Mouse (Mus musculus) C2C12 (cell line): ENCODE results near the gene Dip2c. TPM values are rescaled to one million over a fixed set of nuclear protein-coding genes. Genes with fewer than 3 reads are reported as not detected.

ENCODE experiments used
- H3K27me3 ChIP-seq: one replicate; pipeline ENCODE4 v1.6.1; 2011; ENCODE audit not compliant: control insufficient read depth, insufficient read depth, insufficient read length
- H3K36me3 ChIP-seq: one replicate; pipeline ENCODE4 v1.6.1; 2011; ENCODE audit not compliant: control insufficient read depth, insufficient read depth
- H3K4me3 ChIP-seq: one replicate; pipeline ENCODE4 v1.5.1; 2011; ENCODE audit warnings: mild to moderate bottlenecking, control low read depth; ENCODE audit not compliant: poor library complexity, insufficient read depth, severe bottlenecking
- H3K79me2 ChIP-seq: one replicate; pipeline ENCODE4 v1.6.1; 2011; ENCODE audit not compliant: control insufficient read depth, insufficient read depth
- H3K79me3 ChIP-seq: one replicate; pipeline ENCODE4 v1.6.1; 2011; ENCODE audit warnings: low read depth, control low read depth
- H3ac ChIP-seq: one replicate; pipeline ENCODE3; 2011; ENCODE audit warnings: low read depth; ENCODE audit not compliant: control insufficient read depth, insufficient read length
- CEBPB ChIP-seq: IDR thresholded peaks from one replicate; pipeline ENCODE4 v1.6.1; 2011; ENCODE audit warnings: low read depth, mild to moderate bottlenecking, control low read depth, moderate library complexity
- CTCF ChIP-seq: IDR thresholded peaks from one replicate; pipeline ENCODE4 v1.5.1; 2011; ENCODE audit not compliant: control insufficient read depth, insufficient read depth, insufficient read length
- FOSL1 ChIP-seq: IDR thresholded peaks from one replicate; pipeline ENCODE4 v1.8.0; 2011; ENCODE audit warnings: mild to moderate bottlenecking, low read length; ENCODE audit not compliant: poor library complexity, insufficient read depth, severe bottlenecking
- MAX ChIP-seq: IDR thresholded peaks from one replicate; pipeline ENCODE4 v1.6.1; 2011; ENCODE audit warnings: mild to moderate bottlenecking, control low read depth
- MYOD1 ChIP-seq: IDR thresholded peaks from one replicate; pipeline ENCODE4 v1.6.1; 2011; ENCODE audit warnings: low read depth; ENCODE audit not compliant: control insufficient read depth, insufficient read length
- MYOG ChIP-seq: IDR thresholded peaks from one replicate; pipeline ENCODE4 v1.6.1; 2011; ENCODE audit not compliant: control insufficient read depth, insufficient read length; ENCODE audit errors: extremely low read depth
- USF1 ChIP-seq: IDR thresholded peaks from one replicate; pipeline ENCODE4 v1.6.1; 2011; ENCODE audit warnings: low read depth, mild to moderate bottlenecking, control low read depth, moderate library complexity
- polyA plus RNA-seq: library from polyadenylated mRNA; unstranded; fragments of >200 nt; fragmentation: generic; extraction: Trizol; gene quantifications from one replicate; pipeline ENCODE4 v1.2.1, GENCODE M21; 2012; ENCODE audit warnings: missing spikeins

Gene Dip2c
- polyA plus RNA-seq, 1 experiment = 4.8 TPM

GRCm38 (mm10) chr13:9312916-9313315, 36.6 kb downstream of the Dip2c start:
- TF ChIP-seq CEBPB (no peak), MAX (no peak), CTCF (no peak), MYOG (no peak), MYOD1 (no peak), FOSL1 (no peak), USF1 (no peak)
- Histone ChIP-seq H3ac (no peak overlapping the region), H3K36me3 (no peaks in the 10 kb centered on the region), H3K4me3 (no peak overlapping the region), H3K79me3 (peaks cover 1% of the 10 kb centered on the region), H3K79me2 (no peaks in the 10 kb centered on the region), H3K27me3 (no peaks in the 10 kb centered on the region)

- no peak overlapping the region for H3ac ChIP-seq
- no peaks in the 10 kb centered on the region for H3K79me2 ChIP-seq
- H3K36me3 ChIP-seq = no peaks in the 10 kb centered on the region
- H3K27me3 ChIP-seq = no peaks in the 10 kb centered on the region
- no peak overlapping the region for H3K4me3 ChIP-seq
- peaks cover 1% of the 10 kb centered on the region for H3K79me3 ChIP-seq
- TF ChIP-seq MYOD1 (no peak), FOSL1 (no peak), CTCF (no peak), USF1 (no peak)
Measured at GRCm38 (mm10) chr13:9314099-9314712, 37.9 kb downstream of the Dip2c start.

GRCm38 (mm10) chr13:9314713-9315112, 38.4 kb downstream of the Dip2c start:
- no peak overlapping the region for H3ac ChIP-seq
- peaks cover 1% of the 10 kb centered on the region for H3K79me3 ChIP-seq
- no peaks in the 10 kb centered on the region for H3K36me3 ChIP-seq
- H3K4me3 ChIP-seq = no peak overlapping the region
- no peak for TF ChIP-seq CEBPB
- no peak for TF ChIP-seq MYOG
- TF ChIP-seq CTCF = no peak
- TF ChIP-seq USF1 = no peak
- no peak for TF ChIP-seq MYOD1
- no peak for TF ChIP-seq FOSL1
- no peak for TF ChIP-seq MAX
- H3K79me2 ChIP-seq = no peaks in the 10 kb centered on the region
- H3K27me3 ChIP-seq = no peaks in the 10 kb centered on the region

GRCm38 (mm10) chr13:9319745-9320144, 43.4 kb downstream of the Dip2c start:
- no peak overlapping the region for H3K4me3 ChIP-seq

GRCm38 (mm10) chr13:9325262-9325661, 48.9 kb downstream of the Dip2c start:
- peaks cover 2% of the 10 kb centered on the region for H3K79me3 ChIP-seq
- H3ac ChIP-seq = no peak overlapping the region
- no peak for TF ChIP-seq CTCF
- peak; percentile 80 for TF ChIP-seq USF1
- H3K36me3 ChIP-seq = no peaks in the 10 kb centered on the region
- no peak overlapping the region for H3K4me3 ChIP-seq
- H3K79me2 ChIP-seq = peaks cover 5% of the 10 kb centered on the region
- H3K27me3 ChIP-seq = no peaks in the 10 kb centered on the region

More at GRCm38 (mm10) chr13:9319745-9320144, 43.4 kb downstream of the Dip2c start:
- TF ChIP-seq MYOD1 (peak; percentile 83), CTCF (no peak)
- Histone ChIP-seq H3K27me3 (no peaks in the 10 kb centered on the region), H3K36me3 (no peaks in the 10 kb centered on the region), H3K79me3 (no peaks in the 10 kb centered on the region), H3ac (no peak overlapping the region), H3K79me2 (no peaks in the 10 kb centered on the region)

- no peak overlapping the region for H3ac ChIP-seq
- peaks cover 2% of the 10 kb centered on the region for H3K79me3 ChIP-seq
- peaks cover 5% of the 10 kb centered on the region for H3K79me2 ChIP-seq
- TF ChIP-seq MYOD1 (no peak), USF1 (no peak), CTCF (no peak), MYOG (no peak), FOSL1 (no peak), MAX (no peak), CEBPB (no peak)
- no peaks in the 10 kb centered on the region for H3K36me3 ChIP-seq
- no peaks in the 10 kb centered on the region for H3K27me3 ChIP-seq
- no peak overlapping the region for H3K4me3 ChIP-seq
Measured at GRCm38 (mm10) chr13:9329307-9329915, 53.1 kb downstream of the Dip2c start.
